Mouse (Mus musculus) heart, embryonic 16.5 days (tissue): ENCODE data around the gene Hmox2. TPM values are rescaled to one million over a fixed set of nuclear protein-coding genes. Genes with fewer than 3 reads are reported as not detected.
"Not testable (repeated sequence)": the region's sequence is repeated elsewhere in the genome, so short reads cannot be mapped to it uniquely, and the experiment has no call there.

Source experiments
- ATAC-seq: fragments of 200-750 bp; cut with Nextera tagmentation; replicated peaks from 2 replicates; pipeline ENCODE4 v1.8.0; 2017; ENCODE audit warnings: moderate number of reproducible peaks; ENCODE audit not compliant: insufficient read depth, low FRiP score; ENCODE audit errors: extremely low read depth
- H3K27ac ChIP-seq: fragments of 300-500 bp; sonication (generic); 2 replicates; pipeline ENCODE4 v1.5.1; 2014; ENCODE audit warnings: mild to moderate bottlenecking, low read length, control low read depth, moderate library complexity
- H3K27me3 ChIP-seq: fragments of 300-500 bp; sonication (generic); 2 replicates; pipeline ENCODE4 v1.6.1; 2014; ENCODE audit warnings: low read length, mixed read lengths; ENCODE audit not compliant: control insufficient read depth, insufficient read depth
- H3K36me3 ChIP-seq: fragments of 300-500 bp; sonication (generic); 2 replicates; pipeline ENCODE4 v1.6.1; 2014; ENCODE audit not compliant: control insufficient read depth, insufficient read depth
- H3K4me1 ChIP-seq: fragments of 300-500 bp; sonication (generic); 2 replicates; pipeline ENCODE4 v1.6.1; 2014; ENCODE audit warnings: low read length, mixed read lengths; ENCODE audit not compliant: control insufficient read depth, insufficient read depth
- H3K4me2 ChIP-seq: fragments of 300-500 bp; sonication (generic); 2 replicates; pipeline ENCODE4 v1.6.1; 2014; ENCODE audit warnings: low read depth, mild to moderate bottlenecking, control low read depth, low read length
- H3K4me3 ChIP-seq: fragments of 300-500 bp; sonication (generic); 2 replicates; pipeline ENCODE4 v1.5.1; 2014; ENCODE audit warnings: mild to moderate bottlenecking, control low read depth, low read length
- H3K9ac ChIP-seq: fragments of 300-500 bp; sonication (generic); 2 replicates; pipeline ENCODE4 v1.6.1; 2014; ENCODE audit warnings: low read length, control low read depth
- H3K9me3 ChIP-seq: fragments of 300-500 bp; sonication (generic); replicated peaks from 2 replicates; pipeline ENCODE4 v1.6.1; 2016; ENCODE audit warnings: low read length; ENCODE audit not compliant: control insufficient read depth
- WGBS: fragments of 180-500 bp; shearing (Covaris S2); extraction: QIAGEN DNeasy Blood & Tissue Kit; methylation state at CpG from one replicate; pipeline ENCODE4 v1.1.7; 2014; 5-methylcytosine and 5-hydroxymethylcytosine counted together
- polyA plus RNA-seq: library from polyadenylated mRNA; unstranded; fragments of >200 nt; fragmentation: Nextera tagmentation; extraction: Ambion mirVana; gene quantifications from 2 replicates; pipeline ENCODE4 v1.2.1, GENCODE M21; 2015

The Hmox2 gene
- polyA plus RNA-seq, 1 experiment from 2014 or later, result 101 TPM

GRCm38 (mm10) chr16:4684457-4684791, 41.7 kb upstream of the Hmox2 start:
- 1% methylated on average over 9 of the region's 9 CpGs for WGBS
- peak overlapping the region; percentile 61; the same call in 1 of the 2 replicates for H3K27ac ChIP-seq
- H3K4me2 ChIP-seq, result peak overlapping the region; percentile 87
- peaks cover 15% of the 10 kb centered on the region for H3K4me1 ChIP-seq
- H3K9ac ChIP-seq, result peak overlapping the region; percentile 87
- peaks cover 12% of the 10 kb centered on the region for H3K36me3 ChIP-seq
- no peak for ATAC-seq
- no peaks in the 10 kb centered on the region for H3K27me3 ChIP-seq
- 0 out of 2 replicates have a peak, but pooled peaks cover 2% of the 10 kb centered on the region for H3K9me3 ChIP-seq
- H3K4me3 ChIP-seq, result peak overlapping the region; percentile 86

- H3K4me1 ChIP-seq, result peaks cover 11% of the 10 kb centered on the region
- WGBS, result over 99% methylated on average over 4 of the region's 4 CpGs
- not testable (repeated sequence) for H3K27me3 ChIP-seq, H3K27ac ChIP-seq, H3K4me3 ChIP-seq, H3K9ac ChIP-seq, H3K4me2 ChIP-seq, H3K9me3 ChIP-seq, ATAC-seq
- H3K36me3 ChIP-seq, result peaks cover 52% of the 10 kb centered on the region
Measured at GRCm38 (mm10) chr16:4689371-4689770, 36.8 kb upstream of the Hmox2 start.

DNA sequence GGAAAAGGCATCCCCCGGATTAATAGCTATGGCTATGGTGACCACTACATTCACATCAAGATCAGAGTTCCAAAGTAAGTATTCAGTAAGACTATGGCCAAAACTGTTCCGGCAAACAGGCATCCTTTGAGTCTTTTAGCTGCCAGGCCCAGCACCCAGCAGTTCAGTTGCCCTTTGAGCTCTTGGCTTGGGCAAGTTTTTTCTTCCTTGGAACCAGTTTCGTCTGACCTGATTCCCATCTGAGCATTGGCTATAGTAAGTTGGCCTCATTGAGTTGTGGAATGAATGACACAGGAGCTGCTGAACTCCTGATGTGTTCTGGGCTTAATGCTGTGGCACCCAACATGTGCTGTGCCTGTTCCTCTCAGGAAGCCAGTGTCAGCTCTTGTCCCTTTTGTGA, 24.9 kb upstream of the Hmox2 start:
- Histone ChIP-seq H3K4me3 (no peak overlapping the region), H3K9ac (no peak overlapping the region), H3K27me3 (no peaks in the 10 kb centered on the region), H3K4me2 (no peak overlapping the region), H3K4me1 (no peaks in the 10 kb centered on the region), H3K27ac (no peak overlapping the region), H3K9me3 (no peaks in the 10 kb centered on the region), H3K36me3 (peaks cover 83% of the 10 kb centered on the region)
- no peak for ATAC-seq
- 92% methylated on average over 3 of the region's 3 CpGs for WGBS

- H3K27me3 ChIP-seq, result no peaks in the 10 kb centered on the region
- 77% methylated on average over 1 of the region's 1 CpGs for WGBS
- no peak for ATAC-seq
Measured at GRCm38 (mm10) chr16:4702646-4703045, 23.5 kb upstream of the Hmox2 start.

DNA sequence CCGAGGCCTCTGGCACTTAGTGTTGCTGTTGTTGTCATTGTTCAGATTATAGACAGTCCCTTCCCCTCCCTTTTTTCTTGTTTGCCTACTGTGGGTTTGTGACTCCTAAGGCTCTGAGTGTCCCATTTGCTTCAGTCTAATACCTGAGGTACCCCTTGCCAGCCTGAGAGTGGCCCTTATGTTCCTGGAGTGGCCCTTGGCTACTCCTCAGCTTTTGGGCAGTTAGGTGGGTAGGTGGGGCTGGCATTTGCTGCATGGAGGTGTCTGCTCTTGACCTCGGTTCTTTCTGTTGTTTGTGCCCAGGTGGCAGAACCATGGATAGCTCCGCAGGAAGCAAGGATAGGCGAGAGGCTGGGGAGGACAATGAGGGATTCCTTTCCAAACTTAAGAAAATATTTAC, 20.6 kb upstream of the Hmox2 start:
- Histone ChIP-seq H3K4me2 (no peak overlapping the region), H3K4me3 (no peak overlapping the region), H3K27me3 (no peaks in the 10 kb centered on the region), H3K4me1 (no peaks in the 10 kb centered on the region), H3K27ac (no peak overlapping the region), H3K9ac (no peak overlapping the region), H3K9me3 (no peaks in the 10 kb centered on the region), H3K36me3 (peaks cover 78% of the 10 kb centered on the region)
- no peak for ATAC-seq
- 56% methylated on average over 4 of the region's 4 CpGs for WGBS

More at GRCm38 (mm10) chr16:4702646-4703045, 23.5 kb upstream of the Hmox2 start:
- H3K36me3 ChIP-seq, result peaks cover 85% of the 10 kb centered on the region
- no peaks in the 10 kb centered on the region for H3K4me1 ChIP-seq
- H3K4me2 ChIP-seq, result no peak overlapping the region
- H3K4me3 ChIP-seq, result no peak overlapping the region
- no peak overlapping the region for H3K27ac ChIP-seq
- no peak overlapping the region for H3K9ac ChIP-seq
- no peaks in the 10 kb centered on the region for H3K9me3 ChIP-seq

- H3K4me1 ChIP-seq, result no peaks in the 10 kb centered on the region
- peaks cover 40% of the 10 kb centered on the region for H3K36me3 ChIP-seq
- no peak for ATAC-seq
- no peak overlapping the region for H3K4me2 ChIP-seq
- 93% methylated on average over 4 of the region's 4 CpGs for WGBS
- no peak overlapping the region for H3K4me3 ChIP-seq
- H3K27me3 ChIP-seq, result no peaks in the 10 kb centered on the region
- no peak overlapping the region for H3K27ac ChIP-seq
- H3K9me3 ChIP-seq, result no peaks in the 10 kb centered on the region
- no peak overlapping the region for H3K9ac ChIP-seq
Measured at GRCm38 (mm10) chr16:4711173-4711572, 15.0 kb upstream of the Hmox2 start.

- Histone ChIP-seq H3K9ac (no peak overlapping the region), H3K36me3 (peaks cover 13% of the 10 kb centered on the region), H3K4me2 (no peak overlapping the region), H3K9me3 (no peaks in the 10 kb centered on the region), H3K4me3 (no peak overlapping the region), H3K27me3 (no peaks in the 10 kb centered on the region), H3K27ac (no peak overlapping the region), H3K4me1 (no peaks in the 10 kb centered on the region)
- WGBS, result 72% methylated on average over 17 of the region's 17 CpGs
- ATAC-seq, result no peak
Measured at GRCm38 (mm10) chr16:4713861-4714710, 12.1 kb upstream of the Hmox2 start.

GRCm38 (mm10) chr16:4717866-4718265, 8.3 kb upstream of the Hmox2 start:
- H3K27ac ChIP-seq, result no peak overlapping the region
- no peak for ATAC-seq
- H3K4me2 ChIP-seq, result peak overlapping the region; percentile 69
- no peaks in the 10 kb centered on the region for H3K4me1 ChIP-seq
- H3K27me3 ChIP-seq, result no peaks in the 10 kb centered on the region
- 0 out of 2 replicates have a peak, but pooled peaks cover 3% of the 10 kb centered on the region for H3K36me3 ChIP-seq
- H3K9ac ChIP-seq, result no peak overlapping the region
- H3K4me3 ChIP-seq, result peak overlapping the region; percentile 65
- H3K9me3 ChIP-seq, result no peaks in the 10 kb centered on the region
- 69% methylated on average over 3 of the region's 3 CpGs for WGBS

DNA sequence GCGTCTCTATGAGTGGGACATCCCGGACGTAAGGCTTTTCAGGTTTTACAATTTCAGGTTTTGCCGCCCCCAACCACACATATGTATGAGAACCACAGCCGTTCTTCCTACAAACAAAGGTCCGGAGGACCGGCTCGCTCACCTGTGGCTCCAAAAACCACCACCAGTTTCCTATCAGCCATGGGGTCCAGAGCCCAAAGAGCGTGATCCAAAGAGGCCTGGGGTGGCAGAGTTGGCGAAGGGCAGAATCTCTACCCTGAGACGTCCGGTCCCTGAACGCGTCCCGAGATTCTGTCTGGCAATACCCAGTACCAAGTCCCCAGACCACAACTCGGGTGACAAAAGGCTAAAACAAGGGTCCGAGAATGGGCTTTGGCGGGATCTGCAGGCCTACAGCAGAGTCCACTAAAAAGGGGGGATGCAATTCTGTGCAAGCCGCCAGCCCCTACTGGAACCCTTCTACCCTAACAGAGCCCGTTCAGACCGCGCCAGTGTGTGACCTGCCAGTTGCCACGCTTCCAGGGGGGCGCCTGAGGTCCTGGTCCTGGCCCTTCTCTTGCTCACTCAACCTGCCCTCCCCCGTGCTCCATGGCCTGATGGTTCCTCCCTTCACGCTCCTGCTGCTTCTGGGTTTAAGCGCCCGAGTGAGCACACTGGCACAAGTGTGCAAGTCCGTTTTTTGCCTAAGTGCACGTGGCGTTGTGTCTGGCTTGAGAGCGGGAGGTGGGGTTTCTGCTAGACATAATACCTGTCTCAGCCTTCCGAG, 7.2 kb upstream of the Hmox2 start, which contains the start of gene Nmral1:
Gene Nmral1 (minus strand): TSS at position 604 of the 766 bp plus-strand sequence.
- 9% methylated on average over 33 of the region's 33 CpGs for WGBS
- peak within 1 kb of the TSS; percentile 69 for H3K4me2 ChIP-seq
- H3K9ac ChIP-seq, result peak within 1 kb of the TSS; percentile 66
- no peaks in the 10 kb centered on the region for H3K27me3 ChIP-seq
- H3K4me3 ChIP-seq, result peak within 1 kb of the TSS; percentile 65
- ATAC-seq, result peak; percentile 76
- 0 out of 2 replicates have a peak, but pooled peaks cover 3% of the 10 kb centered on the region for H3K36me3 ChIP-seq
- H3K4me1 ChIP-seq, result no peaks in the 10 kb centered on the region
- no peaks in the 10 kb centered on the region for H3K9me3 ChIP-seq
- peak within 1 kb of the TSS; percentile 11; the same call in 1 of the 2 replicates for H3K27ac ChIP-seq
